Mouse (Mus musculus): ENCODE results near the gene B3gntl1. TPM values are rescaled to one million over a fixed set of nuclear protein-coding genes. Genes with fewer than 3 reads are reported as not detected.

Gene B3gntl1
- 10 to 100 TPM in 22 of 26 experiments, 1 to 10 TPM in 4; 1.8 to 34.8 (median 24.6) TPM for total RNA-seq (2018; cell fraction: chromatin; rRNA removed)
- total RNA-seq (2018; cell fraction: cytosol; rRNA removed) = 1 to 10 TPM in 24 of 26 experiments, under 1 TPM in 2; 0.62 to 3.8 (median 2.2) TPM
- total RNA-seq (2018; cell fraction: nucleus; rRNA removed) = 10 to 100 TPM in 16 of 26 experiments, 1 to 10 TPM in 10; 2.5 to 22.5 (median 12.6) TPM
- polyA plus RNA-seq (2018) = 2.3 to 3.5 TPM (median 2.8 TPM) in 3 replicates

DNA sequence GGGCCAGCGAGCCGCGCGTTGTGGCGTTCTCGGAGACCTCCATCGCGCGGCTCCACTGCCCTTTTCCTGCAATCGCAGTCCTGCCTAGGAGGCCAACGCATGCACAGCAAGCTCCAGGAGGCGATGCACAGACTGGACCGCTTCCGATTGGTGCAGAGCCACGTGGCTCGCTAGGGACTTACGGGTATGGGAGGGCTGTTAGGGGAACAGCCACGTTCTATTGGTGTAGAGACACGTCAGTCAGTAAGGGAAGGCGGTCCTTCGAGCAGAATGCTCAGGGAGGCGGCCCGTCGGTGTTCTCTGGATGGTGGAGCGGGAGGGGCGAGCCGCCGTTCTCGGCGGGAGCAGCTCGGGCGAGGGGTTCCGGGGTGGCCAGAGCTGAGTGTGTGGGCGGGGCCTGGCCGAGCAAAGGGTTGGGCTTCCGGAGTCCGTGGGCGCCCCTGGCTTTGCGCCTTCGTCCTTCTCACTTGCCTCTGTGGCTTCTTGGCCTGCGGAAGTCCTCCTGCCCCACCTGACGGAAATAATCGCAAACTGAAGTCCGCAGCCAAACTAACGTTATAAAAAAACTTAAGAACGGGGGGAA is at the start of gene B3gntl1:
Gene B3gntl1 (minus strand): TSS at position 164 of the 583 bp plus-strand sequence.
- WGBS (ENCODE audit: missing documents) = 1% methylated on average over 44 of the region's 46 CpGs
- peak within 1 kb of the TSS; percentile 86 for H3K27ac ChIP-seq
- H3K36me3 ChIP-seq (ENCODE audit: inconsistent target) = peaks cover 11% of the 10 kb centered on the region; the same call in 1 of the 2 replicates
- peak within 1 kb of the TSS; percentile 74 for H3K4me3 ChIP-seq (ENCODE audit: inconsistent target)
- no peaks in the 10 kb centered on the region; the same call in 1 of the 2 replicates for H3K79me2 ChIP-seq (ENCODE audit: inconsistent target)

GRCm38 (mm10) chr11:121722434-121722833 is 49.5 kb upstream of the B3gntl1 start:
- Histone ChIP-seq H3K27ac (peak overlapping the region; percentile 24), H3K36me3 (ENCODE audit: inconsistent target) (peaks cover 19% of the 10 kb centered on the region; the same call in 1 of the 2 replicates), H3K4me3 (ENCODE audit: inconsistent target) (no peak overlapping the region), H3K79me2 (ENCODE audit: inconsistent target) (peaks cover 3% of the 10 kb centered on the region; the same call in 1 of the 2 replicates)
- WGBS (ENCODE audit: missing documents) = 53% methylated on average over 2 of the region's 2 CpGs

GRCm38 (mm10) chr11:121720752-121721151 is 47.8 kb upstream of the B3gntl1 start:
- Histone ChIP-seq H3K79me2 (ENCODE audit: inconsistent target) (peaks cover 19% of the 10 kb centered on the region), H3K27ac (peak overlapping the region; percentile 24), H3K36me3 (ENCODE audit: inconsistent target) (peaks cover 34% of the 10 kb centered on the region), H3K4me3 (ENCODE audit: inconsistent target) (no peak overlapping the region)
- 87% methylated on average over 3 of the region's 3 CpGs for WGBS (ENCODE audit: missing documents)

DNA sequence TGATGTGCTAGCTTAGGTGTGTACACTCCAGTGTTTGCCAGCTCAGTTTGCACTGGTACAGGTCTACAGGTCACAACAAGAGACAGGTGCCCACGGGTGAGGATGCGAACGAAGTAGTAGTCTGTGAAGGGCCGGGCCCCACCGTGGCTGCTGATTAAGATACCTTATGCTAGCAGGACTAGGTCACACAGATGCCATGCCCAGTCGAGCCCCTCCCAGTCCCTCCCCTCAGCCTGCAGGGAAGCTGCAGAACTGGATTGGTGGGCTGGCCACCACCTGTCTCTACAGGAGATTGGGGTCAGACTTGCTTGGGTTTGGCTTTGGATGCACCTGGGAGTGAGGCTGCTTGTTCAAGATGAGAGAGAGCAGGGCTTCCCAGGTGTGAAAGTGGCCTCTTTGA is 44.8 kb upstream of the B3gntl1 start:
- Histone ChIP-seq H3K4me3 (ENCODE audit: inconsistent target) (no peak overlapping the region), H3K27ac (no peak overlapping the region), H3K36me3 (ENCODE audit: inconsistent target) (peaks cover 59% of the 10 kb centered on the region), H3K79me2 (ENCODE audit: inconsistent target) (peaks cover 49% of the 10 kb centered on the region)
- WGBS (ENCODE audit: missing documents) = 94% methylated on average over 6 of the region's 6 CpGs

- H3K79me2 ChIP-seq (ENCODE audit: inconsistent target) = peaks cover 77% of the 10 kb centered on the region
- no peak overlapping the region for H3K4me3 ChIP-seq (ENCODE audit: inconsistent target)
- 100% methylated on average over 2 of the region's 2 CpGs for WGBS (ENCODE audit: missing documents)
- no peak overlapping the region for H3K27ac ChIP-seq
- peaks cover 86% of the 10 kb centered on the region for H3K36me3 ChIP-seq (ENCODE audit: inconsistent target)
Measured at GRCm38 (mm10) chr11:121714745-121715485, 42.0 kb upstream of the B3gntl1 start.

- 43% methylated on average over 2 of the region's 2 CpGs for WGBS (ENCODE audit: missing documents)
- peak overlapping the region; percentile 19 for H3K27ac ChIP-seq
- H3K36me3 ChIP-seq (ENCODE audit: inconsistent target) = peaks cover 91% of the 10 kb centered on the region
- no peak overlapping the region for H3K4me3 ChIP-seq (ENCODE audit: inconsistent target)
- H3K79me2 ChIP-seq (ENCODE audit: inconsistent target) = peaks cover 91% of the 10 kb centered on the region
Measured at GRCm38 (mm10) chr11:121713569-121713968, 40.6 kb upstream of the B3gntl1 start.

- Histone ChIP-seq H3K4me3 (ENCODE audit: inconsistent target) (no peak overlapping the region), H3K36me3 (ENCODE audit: inconsistent target) (peaks cover 91% of the 10 kb centered on the region), H3K79me2 (ENCODE audit: inconsistent target) (peaks cover 97% of the 10 kb centered on the region), H3K27ac (peak overlapping the region; percentile 19; the same call in 1 of the 2 replicates)
- WGBS (ENCODE audit: missing documents) = 60% methylated on average over 2 of the region's 6 CpGs
Measured at GRCm38 (mm10) chr11:121712987-121713386, 40.0 kb upstream of the B3gntl1 start.

DNA sequence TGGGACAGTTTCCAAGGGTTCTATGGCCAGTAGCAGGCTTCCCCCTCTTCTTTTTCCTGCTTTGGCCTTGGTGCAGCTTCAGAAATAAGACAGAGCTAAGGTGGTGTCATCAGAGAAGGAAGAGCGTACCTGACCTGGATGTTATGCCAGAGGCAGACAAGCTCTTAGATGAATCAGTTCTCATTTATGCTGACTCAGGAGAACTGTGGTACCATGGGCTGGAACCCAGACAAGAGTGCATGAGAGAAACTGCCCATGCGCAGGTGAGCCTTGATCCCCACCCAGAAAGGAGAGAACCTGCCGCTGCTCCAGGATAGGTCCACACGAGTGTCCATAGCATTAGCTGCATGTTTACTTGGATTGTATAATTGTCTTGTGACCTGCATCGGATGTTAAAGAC is 37.3 kb upstream of the B3gntl1 start:
- WGBS (ENCODE audit: missing documents) = 93% methylated on average over 5 of the region's 5 CpGs
- H3K79me2 ChIP-seq (ENCODE audit: inconsistent target) = peaks cover 100% of the 10 kb centered on the region
- peaks cover 73% of the 10 kb centered on the region for H3K36me3 ChIP-seq (ENCODE audit: inconsistent target)
- H3K27ac ChIP-seq = no peak overlapping the region
- H3K4me3 ChIP-seq (ENCODE audit: inconsistent target) = no peak overlapping the region

DNA sequence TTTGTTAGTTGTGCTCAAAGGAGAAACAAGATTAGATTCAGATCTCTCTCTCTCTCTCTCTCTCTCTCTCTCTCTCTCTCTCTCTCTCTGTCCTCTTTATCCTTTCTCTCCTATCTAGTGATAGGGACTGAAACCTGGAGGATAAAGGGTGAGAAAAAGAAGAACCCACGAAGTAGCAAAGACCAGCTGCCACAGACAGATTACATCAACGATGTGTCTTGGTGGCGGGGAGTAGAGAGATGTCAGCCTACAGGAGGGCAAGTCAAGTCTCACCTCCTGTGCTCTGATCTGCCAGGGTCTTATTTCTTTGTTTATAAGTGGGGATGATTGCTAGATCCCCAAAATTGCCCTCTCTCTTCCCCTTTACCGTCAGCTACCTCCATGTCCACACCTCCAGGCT is 36.3 kb upstream of the B3gntl1 start:
- Histone ChIP-seq H3K4me3 (ENCODE audit: inconsistent target) (no peak overlapping the region), H3K79me2 (ENCODE audit: inconsistent target) (peaks cover 100% of the 10 kb centered on the region), H3K27ac (no peak overlapping the region), H3K36me3 (ENCODE audit: inconsistent target) (peaks cover 63% of the 10 kb centered on the region)
- 77% methylated on average over 4 of the region's 4 CpGs for WGBS (ENCODE audit: missing documents)

GRCm38 (mm10) chr11:121706521-121707005 is 33.6 kb upstream of the B3gntl1 start:
- Histone ChIP-seq H3K36me3 (ENCODE audit: inconsistent target) (peaks cover 41% of the 10 kb centered on the region), H3K4me3 (ENCODE audit: inconsistent target) (peak overlapping the region; percentile 100), H3K79me2 (ENCODE audit: inconsistent target) (peaks cover 97% of the 10 kb centered on the region), H3K27ac (peak overlapping the region; percentile 99)
- WGBS (ENCODE audit: missing documents) = under 1% methylated on average over 7 of the region's 7 CpGs

DNA sequence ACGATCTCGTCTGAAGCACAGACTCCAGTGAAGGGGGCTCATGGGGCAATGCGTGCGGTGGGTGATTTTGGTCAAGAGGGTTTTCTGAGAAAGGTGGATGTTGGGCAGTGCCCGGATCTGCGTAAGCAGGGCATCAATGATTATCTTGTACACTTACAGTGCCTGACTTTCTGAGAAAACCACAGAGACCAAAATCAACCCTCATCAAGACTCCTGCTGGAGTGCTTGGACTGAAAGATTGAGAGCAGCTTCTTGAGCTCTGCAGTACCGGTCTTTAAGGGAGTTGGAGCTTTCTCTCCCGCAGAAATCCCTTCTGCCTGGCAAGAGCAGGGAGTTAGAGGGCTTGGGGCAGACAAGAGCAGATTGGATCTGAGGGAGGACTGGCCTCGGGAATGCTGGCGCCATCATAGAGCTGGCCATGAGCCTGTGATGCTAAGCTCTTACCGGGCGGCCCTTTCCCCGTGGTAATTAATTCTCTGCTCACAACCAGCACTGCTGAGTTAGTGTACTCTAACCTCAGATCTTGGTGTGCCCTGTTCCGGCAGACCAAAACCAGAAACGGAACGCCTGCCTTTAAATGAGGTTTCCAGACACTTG is 30.8 kb upstream of the B3gntl1 start:
- H3K27ac ChIP-seq = peak overlapping the region; percentile 99
- WGBS (ENCODE audit: missing documents) = 22% methylated on average over 16 of the region's 16 CpGs
- peak overlapping the region; percentile 100 for H3K4me3 ChIP-seq (ENCODE audit: inconsistent target)
- H3K79me2 ChIP-seq (ENCODE audit: inconsistent target) = peaks cover 91% of the 10 kb centered on the region
- H3K36me3 ChIP-seq (ENCODE audit: inconsistent target) = peaks cover 15% of the 10 kb centered on the region

DNA sequence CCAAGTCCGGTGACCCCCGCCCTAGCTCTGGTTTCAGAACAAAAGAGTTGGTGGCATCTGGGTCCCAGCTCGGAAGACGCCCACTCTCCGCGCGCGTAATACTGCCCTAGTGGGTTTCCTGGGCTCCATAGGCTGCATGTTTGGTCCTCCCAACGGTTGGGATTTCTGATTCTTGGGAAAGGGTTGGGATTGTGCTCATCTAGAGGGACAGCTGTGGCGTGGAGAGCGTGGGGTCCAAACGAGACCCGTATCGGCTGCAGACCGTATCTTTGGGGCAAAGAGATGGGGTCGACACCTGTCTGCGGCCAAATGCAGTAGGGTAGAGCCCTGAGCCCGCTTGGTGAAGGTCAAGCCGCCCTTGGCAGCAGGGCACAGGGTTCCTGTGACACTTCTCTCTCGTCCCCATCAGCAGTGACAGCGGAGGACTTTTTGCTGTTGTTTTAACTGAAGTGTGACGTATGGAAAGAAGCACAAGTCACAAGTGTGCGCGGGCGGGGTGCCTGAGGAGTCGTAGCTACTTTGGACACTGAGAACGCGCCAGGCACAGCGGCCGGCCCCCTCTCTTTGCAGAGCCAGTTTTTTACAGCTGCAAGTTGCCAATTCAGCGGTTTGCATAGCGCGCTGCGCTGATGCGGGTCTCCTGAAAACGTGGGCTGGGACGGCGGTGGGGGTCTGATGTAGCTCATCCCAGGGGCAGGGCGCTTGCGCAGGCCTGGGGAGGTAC is 30.1 kb upstream of the B3gntl1 start:
- Histone ChIP-seq H3K4me3 (ENCODE audit: inconsistent target) (peak overlapping the region; percentile 100), H3K79me2 (ENCODE audit: inconsistent target) (peaks cover 85% of the 10 kb centered on the region), H3K27ac (peak overlapping the region; percentile 99), H3K36me3 (ENCODE audit: inconsistent target) (peaks cover 8% of the 10 kb centered on the region)
- under 1% methylated on average over 39 of the region's 40 CpGs for WGBS (ENCODE audit: missing documents)

- H3K4me3 ChIP-seq (ENCODE audit: inconsistent target) = peak overlapping the region; percentile 100
- WGBS (ENCODE audit: missing documents) = under 1% methylated on average over 59 of the region's 69 CpGs
- H3K36me3 ChIP-seq (ENCODE audit: inconsistent target) = peaks cover under 1% of the 10 kb centered on the region; the same call in 1 of the 2 replicates
- peak overlapping the region; percentile 99 for H3K27ac ChIP-seq
- peaks cover 77% of the 10 kb centered on the region for H3K79me2 ChIP-seq (ENCODE audit: inconsistent target)
Measured at GRCm38 (mm10) chr11:121702111-121702894, 29.4 kb upstream of the B3gntl1 start.
